Mouse (Mus musculus): ENCODE results near the gene Arhgef39. TPM values are rescaled to one million over a fixed set of nuclear protein-coding genes. Genes with fewer than 3 reads are reported as not detected.

The Arhgef39 gene
- polyA plus RNA-seq, 1 experiment, result 33.1 TPM

GRCm38 (mm10) chr4:43536031-43536430, 36.5 kb upstream of the Arhgef39 start:
- TF ChIP-seq CTCF (IDR thresholded peaks at IDR 0.05; ENCODE audit: low read depth, low read length) (no peak), POLR2A (IDR thresholded peaks at IDR 0.05; ENCODE audit: insufficient read depth, low read length) (no peak), EP300 (IDR thresholded peaks at IDR 0.05; ENCODE audit: insufficient read depth, low read depth, low read length) (no peak)
- Histone ChIP-seq H3K27ac (ENCODE audit: insufficient read depth, low read length) (no peak overlapping the region), H3K4me1 (ENCODE audit: control insufficient read depth, insufficient read depth, low read length) (peaks cover 3% of the 10 kb centered on the region), H3K36me3 (ENCODE audit: control insufficient read depth, insufficient read depth, low read length, poor library complexity, severe bottlenecking) (peaks cover 64% of the 10 kb centered on the region), H3K9me3 (replicated peaks; ENCODE audit: control insufficient read depth, insufficient read depth, low read length, poor library complexity, severe bottlenecking) (peaks cover 14% of the 10 kb centered on the region), H3K9ac (ENCODE audit: low read depth, poor library complexity, severe bottlenecking) (no peak overlapping the region), H3K27me3 (ENCODE audit: control insufficient read depth, insufficient read depth, low read length, poor library complexity, severe bottlenecking) (no peaks in the 10 kb centered on the region), H3K4me3 (ENCODE audit: low read depth, low read length) (no peak overlapping the region)

- TF ChIP-seq CTCF (IDR thresholded peaks at IDR 0.05; ENCODE audit: low read depth, low read length), result no peak
- TF ChIP-seq POLR2A (IDR thresholded peaks at IDR 0.05; ENCODE audit: insufficient read depth, low read length), result no peak
- no peak for TF ChIP-seq EP300 (IDR thresholded peaks at IDR 0.05; ENCODE audit: insufficient read depth, low read depth, low read length)
- Histone ChIP-seq H3K9ac (ENCODE audit: low read depth, poor library complexity, severe bottlenecking) (no peak overlapping the region), H3K27me3 (ENCODE audit: control insufficient read depth, insufficient read depth, low read length, poor library complexity, severe bottlenecking) (no peaks in the 10 kb centered on the region), H3K4me1 (ENCODE audit: control insufficient read depth, insufficient read depth, low read length) (peaks cover 3% of the 10 kb centered on the region), H3K9me3 (replicated peaks; ENCODE audit: control insufficient read depth, insufficient read depth, low read length, poor library complexity, severe bottlenecking) (peaks cover 10% of the 10 kb centered on the region), H3K36me3 (ENCODE audit: control insufficient read depth, insufficient read depth, low read length, poor library complexity, severe bottlenecking) (peaks cover 64% of the 10 kb centered on the region), H3K4me3 (ENCODE audit: low read depth, low read length) (no peak overlapping the region), H3K27ac (ENCODE audit: insufficient read depth, low read length) (no peak overlapping the region)
Observed at GRCm38 (mm10) chr4:43535628-43536027, 36.1 kb upstream of the Arhgef39 start.

GRCm38 (mm10) chr4:43533270-43533669, 33.8 kb upstream of the Arhgef39 start:
- Histone ChIP-seq H3K4me1 (ENCODE audit: control insufficient read depth, insufficient read depth, low read length) (peaks cover 3% of the 10 kb centered on the region), H3K9ac (ENCODE audit: low read depth, poor library complexity, severe bottlenecking) (no peak overlapping the region), H3K36me3 (ENCODE audit: control insufficient read depth, insufficient read depth, low read length, poor library complexity, severe bottlenecking) (peaks cover 41% of the 10 kb centered on the region), H3K27me3 (ENCODE audit: control insufficient read depth, insufficient read depth, low read length, poor library complexity, severe bottlenecking) (no peaks in the 10 kb centered on the region), H3K27ac (ENCODE audit: insufficient read depth, low read length) (no peak overlapping the region), H3K4me3 (ENCODE audit: low read depth, low read length) (no peak overlapping the region), H3K9me3 (replicated peaks; ENCODE audit: control insufficient read depth, insufficient read depth, low read length, poor library complexity, severe bottlenecking) (no peaks in the 10 kb centered on the region)
- no peak for TF ChIP-seq POLR2A (IDR thresholded peaks at IDR 0.05; ENCODE audit: insufficient read depth, low read length)
- TF ChIP-seq CTCF (IDR thresholded peaks at IDR 0.05; ENCODE audit: low read depth, low read length), result no peak
- no peak for TF ChIP-seq EP300 (IDR thresholded peaks at IDR 0.05; ENCODE audit: insufficient read depth, low read depth, low read length)

- Histone ChIP-seq H3K4me3 (ENCODE audit: low read depth, low read length) (no peak overlapping the region), H3K36me3 (ENCODE audit: control insufficient read depth, insufficient read depth, low read length, poor library complexity, severe bottlenecking) (peaks cover 24% of the 10 kb centered on the region), H3K27me3 (ENCODE audit: control insufficient read depth, insufficient read depth, low read length, poor library complexity, severe bottlenecking) (no peaks in the 10 kb centered on the region), H3K27ac (ENCODE audit: insufficient read depth, low read length) (no peak overlapping the region), H3K9me3 (replicated peaks; ENCODE audit: control insufficient read depth, insufficient read depth, low read length, poor library complexity, severe bottlenecking) (no peaks in the 10 kb centered on the region), H3K4me1 (ENCODE audit: control insufficient read depth, insufficient read depth, low read length) (peaks cover 3% of the 10 kb centered on the region), H3K9ac (ENCODE audit: low read depth, poor library complexity, severe bottlenecking) (no peak overlapping the region)
- TF ChIP-seq EP300 (IDR thresholded peaks at IDR 0.05; ENCODE audit: insufficient read depth, low read depth, low read length) (no peak), POLR2A (IDR thresholded peaks at IDR 0.05; ENCODE audit: insufficient read depth, low read length) (no peak), CTCF (IDR thresholded peaks at IDR 0.05; ENCODE audit: low read depth, low read length) (peak; percentile 67)
Observed at GRCm38 (mm10) chr4:43530581-43530980, 31.1 kb upstream of the Arhgef39 start.

- Histone ChIP-seq H3K4me3 (ENCODE audit: low read depth, low read length) (no peak overlapping the region), H3K9ac (ENCODE audit: low read depth, poor library complexity, severe bottlenecking) (no peak overlapping the region), H3K27ac (ENCODE audit: insufficient read depth, low read length) (no peak overlapping the region), H3K36me3 (ENCODE audit: control insufficient read depth, insufficient read depth, low read length, poor library complexity, severe bottlenecking) (peaks cover 19% of the 10 kb centered on the region), H3K4me1 (ENCODE audit: control insufficient read depth, insufficient read depth, low read length) (peaks cover 2% of the 10 kb centered on the region), H3K9me3 (replicated peaks; ENCODE audit: control insufficient read depth, insufficient read depth, low read length, poor library complexity, severe bottlenecking) (no peaks in the 10 kb centered on the region), H3K27me3 (ENCODE audit: control insufficient read depth, insufficient read depth, low read length, poor library complexity, severe bottlenecking) (no peaks in the 10 kb centered on the region)
- TF ChIP-seq EP300 (IDR thresholded peaks at IDR 0.05; ENCODE audit: insufficient read depth, low read depth, low read length) (no peak), CTCF (IDR thresholded peaks at IDR 0.05; ENCODE audit: low read depth, low read length) (no peak), POLR2A (IDR thresholded peaks at IDR 0.05; ENCODE audit: insufficient read depth, low read length) (no peak)
Observed at GRCm38 (mm10) chr4:43530081-43530501, 30.6 kb upstream of the Arhgef39 start.

GRCm38 (mm10) chr4:43528487-43528886, 29.0 kb upstream of the Arhgef39 start:
- H3K9ac ChIP-seq (ENCODE audit: low read depth, poor library complexity, severe bottlenecking), result no peak overlapping the region
- H3K27me3 ChIP-seq (ENCODE audit: control insufficient read depth, insufficient read depth, low read length, poor library complexity, severe bottlenecking), result no peaks in the 10 kb centered on the region
- TF ChIP-seq EP300 (IDR thresholded peaks at IDR 0.05; ENCODE audit: insufficient read depth, low read depth, low read length) (no peak), POLR2A (IDR thresholded peaks at IDR 0.05; ENCODE audit: insufficient read depth, low read length) (no peak), CTCF (IDR thresholded peaks at IDR 0.05; ENCODE audit: low read depth, low read length) (no peak)

More at GRCm38 (mm10) chr4:43528487-43528886, 29.0 kb upstream of the Arhgef39 start:
- Histone ChIP-seq H3K36me3 (ENCODE audit: control insufficient read depth, insufficient read depth, low read length, poor library complexity, severe bottlenecking) (peaks cover 18% of the 10 kb centered on the region), H3K27ac (ENCODE audit: insufficient read depth, low read length) (no peak overlapping the region), H3K4me3 (ENCODE audit: low read depth, low read length) (no peak overlapping the region), H3K9me3 (replicated peaks; ENCODE audit: control insufficient read depth, insufficient read depth, low read length, poor library complexity, severe bottlenecking) (no peaks in the 10 kb centered on the region), H3K4me1 (ENCODE audit: control insufficient read depth, insufficient read depth, low read length) (no peaks in the 10 kb centered on the region)
